Mouse (Mus musculus) embryo, embryonic 11 days (tissue): ENCODE results near the gene Ncln.

ENCODE experiments used
- DNase-seq: peaks from one replicate; pipeline ENCODE4 v3.0.0-alpha.2; 2015

Gene Ncln

DNA sequence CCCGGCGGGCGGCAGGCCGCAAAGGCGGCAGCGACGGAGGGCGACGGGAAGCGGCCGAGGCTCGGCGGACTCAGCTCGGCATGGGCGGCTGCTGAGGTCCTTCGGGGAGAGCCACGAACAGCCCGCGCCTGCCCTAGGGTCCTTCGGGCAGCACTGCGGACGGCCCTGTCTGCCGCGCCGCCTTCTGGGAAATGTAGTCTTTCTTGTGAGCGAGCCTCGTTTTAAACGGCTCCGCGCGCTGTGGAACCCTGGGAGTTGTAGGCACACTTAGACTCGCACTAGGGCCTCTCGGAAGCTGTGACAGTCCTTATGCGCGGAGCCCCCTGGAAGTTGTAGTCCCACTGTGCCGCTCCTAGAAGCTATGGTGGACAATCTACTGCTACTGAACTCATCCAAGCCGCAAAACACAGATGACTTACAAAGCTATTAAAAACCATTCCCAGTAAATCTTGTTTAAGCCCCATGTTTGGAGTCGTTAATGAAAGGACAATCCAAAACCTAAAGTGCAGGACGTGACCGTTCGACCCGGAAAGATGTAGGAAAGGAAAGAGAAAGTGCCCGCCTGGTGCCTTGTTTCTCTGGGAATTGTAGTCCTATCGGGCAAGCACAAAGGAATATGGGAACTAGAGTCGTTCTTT lies at the start of gene Ncln:
Ncln (minus strand) TSS at position 129 of the 638 bp plus-strand sequence.
- DNase-seq: peak; percentile 99

DNA sequence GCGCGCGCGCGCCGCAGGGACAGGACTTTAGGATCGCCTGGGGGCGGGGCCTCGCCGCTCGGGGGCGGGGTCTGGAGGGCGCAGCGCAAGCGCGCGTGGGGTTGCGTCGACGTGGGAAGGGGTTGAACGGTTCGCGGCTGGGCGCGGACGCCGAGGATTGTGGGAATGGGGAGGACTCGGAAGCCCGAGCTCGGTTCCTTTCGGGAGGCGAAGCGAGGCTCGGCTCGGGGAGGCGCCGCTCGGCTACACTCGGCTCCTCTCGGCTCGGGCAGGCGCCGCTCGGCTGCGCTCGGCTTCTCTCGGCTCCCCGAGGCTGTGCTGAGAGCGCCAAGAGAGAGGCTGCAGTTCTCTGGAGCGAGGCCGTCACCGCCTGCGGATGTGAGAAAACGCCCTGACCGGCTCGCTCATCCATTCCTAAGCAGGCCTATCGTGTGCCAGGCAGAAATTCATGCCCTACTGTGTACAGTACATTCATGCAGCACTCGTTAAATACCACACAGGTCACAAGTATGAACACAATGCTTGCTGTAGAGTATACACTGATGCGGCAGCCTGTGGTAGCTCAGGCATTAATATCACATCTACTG lies 49.1 kb upstream of the Ncln start, which contains the start of gene Gna11:
Gna11 (minus strand) TSS at position 30 of the 587 bp plus-strand sequence.
- peak; percentile 100 for DNase-seq

DNA sequence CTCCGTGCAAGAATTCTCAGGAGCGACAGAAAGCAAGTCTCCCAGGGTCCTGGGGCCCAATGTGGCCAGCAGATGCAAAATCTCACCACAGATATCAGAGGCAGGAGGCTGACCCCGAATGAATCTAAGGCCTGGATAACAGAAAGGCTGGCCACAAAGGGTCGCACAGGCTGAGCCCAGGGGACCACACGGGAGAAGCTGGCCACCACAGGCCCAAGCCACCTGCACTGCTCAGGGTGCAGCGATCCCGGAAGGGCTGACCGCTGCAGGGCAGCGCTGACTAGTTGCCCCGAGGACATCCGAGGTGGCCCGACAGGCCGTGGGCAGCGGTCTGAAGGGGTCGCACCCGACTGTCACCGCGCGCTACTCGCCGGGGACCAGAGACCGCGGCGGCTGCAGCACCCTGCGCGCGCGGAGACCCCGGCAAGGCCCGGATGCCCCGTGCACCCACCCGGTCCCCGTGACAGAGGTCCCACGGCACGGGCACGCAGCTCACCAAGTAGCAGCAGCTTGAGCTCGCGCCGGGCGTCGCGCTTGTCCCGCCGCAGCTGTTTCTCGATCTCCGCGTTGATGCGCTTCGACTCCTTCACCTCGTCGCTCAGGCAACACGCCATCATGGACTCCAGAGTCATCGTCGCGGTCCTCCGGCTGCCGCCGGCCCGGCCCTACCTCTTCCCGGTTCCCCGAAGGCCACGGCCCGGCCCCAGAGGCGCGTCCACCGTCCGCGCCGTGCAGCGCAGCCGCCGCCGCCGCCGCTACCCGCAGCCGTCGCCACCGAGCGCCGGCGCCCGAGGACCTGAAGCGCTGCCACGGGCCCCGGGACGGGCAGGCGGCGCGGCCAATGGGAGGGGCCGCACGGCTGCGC lies 48.3 kb upstream of the Ncln start:
- DNase-seq: no peak

DNA sequence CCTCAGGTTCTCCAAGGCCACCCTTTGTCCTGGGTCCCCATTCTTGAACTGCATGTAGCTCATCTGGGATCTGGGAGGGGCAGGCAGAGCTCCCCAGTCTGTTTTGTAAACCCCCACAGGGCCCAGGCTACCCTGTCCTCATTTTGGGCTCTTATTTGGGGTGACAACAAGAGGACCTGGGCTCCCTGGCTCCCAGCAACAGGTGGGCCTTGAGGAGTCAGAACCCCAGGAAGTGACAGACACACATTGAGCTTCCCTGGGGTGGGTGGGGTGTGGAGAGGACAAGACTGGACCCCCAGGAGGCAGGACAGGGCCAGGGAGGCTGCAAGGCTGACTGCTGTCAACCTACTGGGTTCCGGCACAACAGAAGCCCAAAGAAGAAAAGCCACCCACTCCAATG lies 47.4 kb upstream of the Ncln start:
- DNase-seq: no peak

DNA sequence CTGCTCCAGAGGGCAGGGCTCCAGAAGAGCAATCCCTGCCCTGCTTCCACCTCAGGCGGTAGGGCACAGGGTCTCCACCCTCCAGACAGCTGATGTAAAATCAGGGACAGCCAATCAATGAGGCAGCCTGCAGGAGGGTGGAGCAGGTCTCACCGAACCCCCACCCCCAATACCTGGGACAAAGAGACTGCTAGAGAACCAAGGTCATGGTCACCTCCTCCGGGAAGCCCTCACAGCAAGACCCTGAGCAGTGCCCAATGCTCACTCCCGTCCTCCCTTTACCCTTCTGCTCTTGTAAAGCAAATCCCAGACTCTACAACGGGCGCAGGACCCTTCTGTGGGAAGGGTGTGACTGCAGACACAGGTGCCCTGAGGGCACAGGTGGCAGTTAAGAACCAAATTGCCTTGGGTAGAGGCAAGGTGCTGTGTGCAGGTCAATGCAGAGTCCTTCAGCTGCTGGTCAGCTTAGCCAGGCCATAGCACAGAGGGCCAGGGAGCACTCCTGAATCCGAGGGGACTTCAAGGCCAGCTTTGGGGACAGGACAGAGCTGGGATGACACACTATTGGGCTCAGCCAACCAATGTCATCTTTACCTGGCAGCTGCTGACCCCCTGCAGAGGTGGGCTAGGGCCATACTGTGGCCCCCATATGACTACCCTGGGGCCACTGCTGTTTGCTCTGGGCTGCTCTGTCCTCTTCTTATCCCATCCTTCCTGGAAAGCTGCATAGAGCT lies 46.7 kb upstream of the Ncln start:
- DNase-seq: no peak

DNA sequence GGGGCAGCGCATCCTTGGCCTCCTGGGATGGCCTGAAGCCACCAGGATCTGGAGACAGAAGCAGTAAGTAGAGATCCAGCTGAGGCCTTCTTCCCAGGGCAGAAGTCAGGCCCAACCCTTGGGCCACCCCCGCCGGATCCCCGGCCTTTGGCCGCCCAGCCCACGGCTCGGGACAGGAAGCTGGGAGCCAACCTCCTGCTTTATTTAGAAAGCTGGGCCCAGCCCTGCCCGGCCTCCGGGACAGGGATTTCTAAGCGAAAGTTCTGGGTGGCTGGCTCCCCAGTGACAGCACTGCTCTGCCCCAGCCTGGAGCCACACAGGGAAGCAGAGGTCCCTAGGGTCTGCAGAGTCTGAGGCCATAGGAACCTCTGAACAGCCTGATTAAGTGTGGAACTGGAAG lies 45.6 kb upstream of the Ncln start:
- DNase-seq: no peak

DNA sequence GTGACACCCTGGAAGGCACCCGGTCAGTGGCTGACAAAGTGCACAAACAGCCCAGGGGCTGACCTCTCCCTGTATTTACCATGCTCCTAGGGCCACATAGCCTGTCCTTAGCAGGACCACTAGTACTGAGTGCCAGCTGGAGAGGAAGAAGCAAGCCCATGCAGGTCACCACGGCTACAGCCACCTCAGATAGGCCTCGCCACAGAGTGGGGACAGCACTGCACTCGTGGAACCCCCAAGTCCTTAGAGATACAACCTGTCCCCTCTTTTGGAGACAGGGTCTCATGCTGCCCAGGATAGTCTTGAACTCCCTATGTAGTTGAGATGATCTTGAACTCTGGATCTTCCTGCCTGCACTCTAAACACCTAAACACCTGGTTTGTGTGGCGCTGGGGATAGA lies 45.2 kb upstream of the Ncln start:
- no peak for DNase-seq

DNA sequence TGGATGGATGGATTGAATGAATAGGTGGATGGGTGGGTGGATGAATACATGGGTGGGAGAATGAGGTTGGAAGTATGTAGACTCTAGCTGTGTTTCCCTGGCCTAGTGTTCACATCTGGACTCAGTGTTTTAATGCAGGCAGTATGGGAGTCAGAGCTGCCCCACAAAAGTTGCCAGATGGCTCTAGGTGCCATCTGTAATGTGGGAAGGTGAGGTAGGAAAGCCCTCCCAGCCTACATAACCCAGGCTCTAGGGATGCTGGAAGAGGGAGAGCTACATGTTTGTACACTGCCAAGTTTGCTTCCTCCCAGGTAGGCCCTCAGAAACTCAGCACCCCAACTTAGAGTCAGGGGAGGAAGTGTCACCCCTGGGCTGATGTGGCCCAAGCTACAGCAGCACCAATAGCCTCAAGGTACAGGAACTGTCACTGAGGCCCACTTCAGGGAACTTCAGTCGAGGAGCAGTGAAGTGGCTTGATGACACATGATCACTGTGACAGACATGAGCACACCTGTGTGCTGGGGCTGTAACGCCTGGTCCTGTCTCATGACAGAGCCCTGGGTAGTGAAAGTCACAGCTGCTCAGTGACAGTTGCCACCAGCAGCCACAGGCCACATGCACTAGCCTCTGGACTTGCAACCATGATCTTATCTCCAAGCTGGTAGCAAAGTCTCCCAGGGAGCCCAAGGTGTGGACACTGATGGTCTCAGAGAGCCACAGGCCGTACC lies 42.3 kb upstream of the Ncln start:
- no peak for DNase-seq

DNA sequence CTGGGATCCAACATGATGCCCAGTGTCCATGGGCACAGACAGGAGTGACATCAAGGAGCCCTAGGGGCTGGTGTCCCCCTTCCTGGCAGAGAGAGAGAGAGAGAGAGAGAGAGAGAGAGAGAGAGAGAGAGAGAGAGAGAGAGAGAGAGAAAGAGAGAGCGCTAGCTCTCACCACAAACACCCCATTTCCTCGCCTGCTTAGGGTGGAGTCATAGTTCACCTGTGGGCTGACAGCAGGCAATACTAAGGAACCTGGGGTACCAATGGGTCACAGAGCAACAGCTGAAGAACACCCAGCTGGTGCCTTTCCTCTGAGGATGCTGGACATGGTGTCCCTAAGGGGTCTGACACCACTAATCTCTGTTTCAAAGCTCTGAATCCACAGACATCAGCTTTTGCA lies 41.2 kb upstream of the Ncln start:
- DNase-seq: no peak

DNA sequence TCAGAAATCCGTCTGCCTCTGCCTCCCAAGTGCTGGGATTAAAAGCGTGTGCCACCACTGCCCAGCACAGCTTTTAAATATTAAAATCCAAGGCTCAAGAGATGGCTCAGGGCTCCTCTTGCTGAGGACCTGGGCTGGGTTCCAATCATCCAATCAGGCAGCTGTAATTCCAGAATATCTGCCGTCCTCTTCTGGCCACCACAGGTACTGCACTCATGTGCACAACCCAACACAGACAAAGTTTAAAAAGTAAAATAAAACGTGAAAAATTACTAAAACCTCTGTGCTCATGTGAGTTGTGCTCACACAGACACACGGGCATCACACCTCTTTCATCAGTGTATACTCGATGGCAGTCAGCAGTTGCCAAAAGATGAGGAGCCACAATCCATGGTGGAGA lies 40.5 kb upstream of the Ncln start:
- no peak for DNase-seq

DNA sequence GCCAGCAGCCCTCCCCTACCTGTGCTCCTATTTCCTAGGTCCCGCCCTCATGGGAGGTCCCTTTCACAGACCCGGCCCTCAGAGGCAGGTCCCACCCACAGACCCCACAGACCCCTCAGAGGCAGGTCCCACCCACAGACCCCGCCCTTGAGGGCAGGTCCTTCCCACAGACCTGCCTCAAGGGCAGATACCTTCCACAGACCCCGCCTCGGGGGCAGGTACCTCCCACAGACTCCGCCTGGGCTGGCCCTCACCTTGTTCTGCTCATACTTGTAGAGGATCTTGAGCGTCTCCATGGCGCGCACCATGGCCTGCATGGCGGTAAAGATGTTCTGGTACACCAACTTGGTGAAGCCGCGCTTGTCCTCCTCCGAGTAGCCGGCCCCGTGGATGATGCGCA lies 38.6 kb upstream of the Ncln start:
- DNase-seq: no peak

DNA sequence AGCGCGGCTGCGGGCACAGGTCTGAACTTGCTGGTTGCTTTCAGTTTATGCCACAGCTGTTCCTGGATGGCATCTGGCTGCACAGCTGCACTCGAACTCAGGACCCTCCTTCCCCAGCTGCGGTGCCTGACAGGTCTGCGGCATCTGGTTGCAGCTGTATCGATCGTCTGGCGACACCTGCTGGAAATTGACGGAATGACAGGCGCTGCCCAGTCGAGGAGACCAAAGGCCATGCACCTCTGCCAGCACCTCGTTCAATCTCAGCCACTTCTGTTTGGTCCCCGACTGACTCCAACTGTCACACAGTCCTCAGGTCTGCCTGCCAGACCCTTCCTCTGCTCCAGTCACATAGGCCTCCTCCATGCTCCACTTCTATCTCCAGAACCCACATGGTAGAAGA lies 30.6 kb upstream of the Ncln start:
- DNase-seq: peak; percentile 80

DNA sequence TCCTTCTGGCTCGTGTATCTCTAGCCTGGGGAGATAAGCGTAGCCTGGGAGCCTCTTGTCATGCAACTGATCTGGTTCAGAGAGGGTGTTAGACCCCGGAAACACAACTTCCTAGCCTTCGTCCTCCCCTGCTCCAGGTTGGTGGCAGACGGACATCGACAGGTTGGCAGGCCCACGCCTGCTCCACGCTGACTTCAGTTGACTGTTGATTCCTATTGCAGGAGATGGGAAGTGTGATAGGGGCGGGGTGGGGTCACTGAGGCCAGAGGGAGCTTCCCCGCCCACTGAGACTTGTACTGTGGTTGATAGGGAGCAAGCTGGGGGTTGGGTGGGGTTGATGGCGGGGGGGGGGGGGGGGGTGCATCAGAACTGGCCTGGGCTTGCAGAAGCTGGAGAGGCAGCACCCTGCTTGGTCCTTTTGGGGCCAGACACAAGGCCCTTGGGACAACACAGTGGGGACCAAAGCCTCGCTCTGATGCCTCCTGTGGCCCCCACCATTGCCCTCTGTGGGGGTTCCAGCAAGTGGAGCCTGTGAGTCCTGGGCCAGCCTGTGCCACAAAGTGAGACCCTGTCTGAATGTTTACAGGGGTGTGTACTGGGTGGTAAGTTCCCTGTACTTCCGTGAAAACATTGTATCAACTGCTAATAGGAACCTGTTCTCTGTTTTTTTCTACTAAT lies 29.0 kb upstream of the Ncln start:
- DNase-seq: no peak

DNA sequence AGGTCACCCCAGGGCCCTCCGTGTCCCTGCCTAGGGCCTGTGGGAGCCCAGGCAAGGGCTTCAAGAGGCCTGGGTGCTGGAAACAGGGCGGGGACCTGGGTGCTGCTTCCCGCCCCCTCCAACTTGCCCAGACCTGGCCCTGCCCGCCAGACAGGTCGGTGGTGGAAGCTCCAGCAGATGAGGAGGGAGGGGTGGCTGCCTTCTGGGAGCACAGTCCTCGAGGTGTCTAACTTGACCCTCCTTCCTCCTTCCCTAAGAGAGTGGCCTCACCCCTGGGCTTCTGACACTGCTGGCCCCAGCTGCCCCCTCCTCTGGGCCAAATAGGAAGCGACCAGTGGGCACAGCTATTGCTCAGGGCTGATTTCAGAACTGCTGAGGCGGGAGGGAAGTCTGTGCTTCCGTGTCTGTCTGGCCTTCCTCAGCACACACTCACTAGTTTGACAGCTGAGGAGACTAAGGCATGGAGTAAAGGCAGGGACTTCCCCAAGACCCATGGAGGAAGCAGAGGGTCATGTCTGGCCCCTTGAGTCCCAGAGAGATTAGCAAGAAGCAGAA lies 27.9 kb upstream of the Ncln start, which contains the start of gene Gna15:
Gna15 (minus strand) TSS at position 175 of the 555 bp plus-strand sequence.
- DNase-seq: no peak

DNA sequence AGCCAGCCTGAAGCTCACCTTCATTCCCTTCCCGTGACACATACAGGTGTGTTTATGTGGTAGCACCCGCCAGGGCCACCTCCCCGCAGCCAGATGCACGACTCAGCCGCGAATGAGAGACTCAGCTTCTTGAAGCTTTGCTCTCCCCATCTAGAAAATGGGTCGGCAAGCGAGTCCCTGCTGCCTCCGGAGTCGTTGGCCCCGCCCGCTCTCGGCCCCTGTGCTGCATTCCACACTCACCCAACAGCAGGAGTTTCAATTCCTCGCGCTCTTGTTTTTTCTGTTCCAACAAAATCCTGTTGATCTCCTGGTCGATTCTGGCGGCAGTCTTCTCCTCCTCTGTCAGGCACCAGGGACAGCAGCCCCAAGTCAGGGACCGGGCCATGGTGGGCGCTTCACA lies 27.4 kb upstream of the Ncln start:
- no peak for DNase-seq

DNA sequence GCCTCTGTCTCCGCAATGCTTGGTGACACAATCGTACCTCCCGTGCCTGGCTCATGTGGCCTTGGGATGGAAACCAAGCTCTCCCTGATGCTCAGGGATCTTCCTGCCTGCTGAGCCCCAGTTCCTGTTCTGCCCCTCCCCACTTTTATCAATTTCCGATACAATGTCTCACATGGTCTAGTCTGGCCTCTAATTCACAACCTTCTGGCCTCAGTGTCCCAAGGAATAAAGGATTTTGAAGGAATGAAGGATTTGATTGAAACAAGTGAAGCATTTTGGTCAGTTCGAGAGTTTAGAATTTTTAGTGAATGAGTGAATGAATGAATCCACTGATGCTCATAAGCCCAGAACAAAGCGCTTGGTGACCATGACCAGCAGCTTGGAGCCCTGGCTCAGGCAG lies 26.9 kb upstream of the Ncln start:
- DNase-seq: no peak

DNA sequence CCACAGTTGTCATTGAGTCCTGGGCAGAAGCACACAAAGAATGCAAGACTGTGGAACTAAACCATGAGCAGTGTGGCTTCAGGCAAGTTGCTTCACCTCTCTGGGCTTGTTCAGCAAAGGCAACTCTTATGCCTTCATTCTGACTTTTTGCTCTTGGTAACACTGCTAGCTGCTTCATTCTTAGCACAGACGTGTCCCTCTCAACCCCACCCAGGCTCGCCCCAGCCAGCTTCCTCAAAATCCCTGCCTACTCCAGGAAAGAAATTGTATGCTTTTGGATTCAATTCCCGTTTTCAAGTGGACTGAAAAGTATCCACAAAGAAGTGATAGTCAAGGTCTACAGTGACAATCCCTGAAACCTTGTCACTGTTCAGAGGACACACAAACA lies 23.8 kb upstream of the Ncln start:
- no peak for DNase-seq

DNA sequence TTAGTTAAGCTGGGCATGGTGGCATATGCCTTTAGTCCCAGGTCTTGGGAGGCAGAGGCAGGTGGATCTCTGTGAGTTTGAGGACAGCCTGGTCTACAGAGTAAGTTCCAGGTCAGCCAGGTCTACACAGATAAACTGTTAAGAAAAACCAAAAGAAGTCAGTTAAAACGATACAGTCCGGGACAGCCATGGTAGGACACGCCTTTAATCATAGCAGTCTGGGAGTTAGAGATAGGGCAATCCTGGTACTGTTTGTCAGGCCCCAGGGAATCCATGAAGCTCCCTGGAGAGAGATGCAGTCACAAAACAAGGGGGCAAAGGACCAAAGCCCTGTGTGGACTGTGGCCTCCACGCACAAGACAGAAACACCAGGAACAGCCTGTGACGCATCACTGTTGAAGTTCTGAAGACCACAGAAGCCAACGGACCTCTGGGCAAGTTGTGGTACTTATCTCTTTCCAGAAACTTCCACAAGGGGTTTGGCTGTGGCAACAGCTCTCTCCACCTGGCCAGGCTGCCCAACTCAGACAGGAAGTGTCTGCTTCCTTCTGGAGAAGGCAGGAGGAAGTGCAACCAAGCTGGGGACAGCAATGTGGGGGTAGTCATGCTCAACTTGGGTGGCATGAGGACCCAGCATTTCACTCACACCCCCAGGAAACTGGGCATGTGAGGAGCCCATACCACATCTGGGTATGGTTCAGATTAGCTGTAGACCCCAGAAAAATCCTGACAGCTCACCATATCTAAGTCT lies 23.2 kb upstream of the Ncln start:
- DNase-seq: no peak

DNA sequence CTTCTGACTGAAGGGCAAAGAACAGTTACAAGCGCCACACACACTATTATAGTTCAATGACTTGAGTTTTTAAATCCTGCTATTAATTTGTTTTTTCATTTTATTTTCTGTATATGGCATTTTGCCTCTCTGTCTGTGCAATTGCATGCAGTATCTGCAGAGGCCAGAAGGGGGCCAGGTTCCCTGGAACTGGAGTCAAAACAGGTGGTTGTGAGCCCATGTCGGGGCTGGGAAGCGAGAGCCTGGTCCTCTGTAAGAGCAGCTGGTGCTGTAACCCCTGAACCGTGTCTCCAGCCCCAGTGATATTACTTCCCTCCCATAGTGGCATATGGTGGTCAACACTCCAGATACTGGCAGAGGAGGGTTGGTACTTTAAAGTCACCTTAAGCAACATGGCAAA lies 22.4 kb upstream of the Ncln start:
- DNase-seq: peak; percentile 80

DNA sequence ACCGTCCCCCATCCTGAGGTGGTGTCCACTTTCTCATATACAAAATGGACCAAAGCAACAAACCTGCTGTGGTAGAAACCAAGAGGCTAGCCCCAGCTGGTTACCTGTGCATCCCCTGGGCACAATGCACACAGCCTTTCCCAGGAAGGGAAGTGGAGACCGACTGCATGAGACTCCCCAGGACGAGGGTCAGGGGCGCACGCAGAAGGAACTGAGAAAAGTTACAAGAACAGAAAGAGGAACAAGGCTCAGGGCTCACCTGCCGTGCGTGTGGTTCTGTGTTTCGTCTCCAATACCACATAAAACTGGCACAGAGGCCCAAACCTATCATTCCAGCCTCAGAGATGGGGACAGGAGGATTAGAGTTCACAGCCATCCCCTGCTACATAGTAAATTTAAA lies 21.0 kb upstream of the Ncln start:
- DNase-seq: no peak

DNA sequence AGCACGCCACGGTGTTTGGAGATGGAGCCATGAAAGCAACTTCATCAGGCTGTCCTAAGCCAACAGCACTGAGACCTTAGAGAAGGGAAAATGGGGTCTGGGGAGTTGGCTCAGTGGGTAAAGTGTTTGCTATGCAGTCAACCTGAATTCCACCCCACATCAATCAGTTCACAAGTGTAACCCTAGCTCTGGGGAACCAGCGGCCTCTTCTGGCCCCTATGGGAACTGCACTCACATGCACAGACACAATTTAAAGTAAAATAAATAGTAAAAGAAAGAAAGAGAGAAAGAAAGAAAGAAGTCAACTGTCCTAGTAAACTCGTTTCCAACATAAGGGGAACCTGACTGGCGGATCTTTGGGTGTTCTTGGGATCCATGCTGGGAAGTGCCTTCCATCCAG lies 17.6 kb upstream of the Ncln start:
- no peak for DNase-seq
